Mouse (Mus musculus) midbrain, embryonic 14.5 days (tissue): ENCODE results near the gene Cbx8. TPM values are rescaled to one million over a fixed set of nuclear protein-coding genes. Genes with fewer than 3 reads are reported as not detected.

Experiments used
- ATAC-seq: fragments of 200-750 bp; cut with Nextera tagmentation; 2 replicates; pipeline ENCODE4 v1.8.0; 2017; ENCODE audit warnings: moderate number of reproducible peaks, moderate library complexity; ENCODE audit not compliant: low FRiP score, low TSS enrichment
- DNase-seq: peaks from one replicate; pipeline ENCODE4 v3.0.0-alpha.2; 2015
- H3K27ac ChIP-seq: fragments of 300-500 bp; sonication (generic); replicated peaks from 2 replicates; pipeline ENCODE4 v1.5.1; 2014; ENCODE audit warnings: mild to moderate bottlenecking, low read depth, low read length, moderate library complexity
- H3K27me3 ChIP-seq: fragments of 300-500 bp; sonication (generic); 2 replicates; pipeline ENCODE4 v1.6.1; 2014; ENCODE audit warnings: low read length, control low read depth, mixed read lengths; ENCODE audit not compliant: control insufficient read depth, insufficient read depth
- H3K36me3 ChIP-seq: fragments of 300-500 bp; sonication (generic); 2 replicates; pipeline ENCODE4 v1.6.1; 2014; ENCODE audit warnings: low read length, control low read depth; ENCODE audit not compliant: control insufficient read depth, insufficient read depth
- H3K4me1 ChIP-seq: fragments of 300-500 bp; sonication (generic); 2 replicates; pipeline ENCODE4 v1.6.1; 2014; ENCODE audit warnings: mild to moderate bottlenecking, antibody characterized with exemption, low read length, control low read depth; ENCODE audit not compliant: control insufficient read depth, insufficient read depth
- H3K4me2 ChIP-seq: fragments of 300-500 bp; sonication (generic); 2 replicates; pipeline ENCODE4 v1.6.1; 2014; ENCODE audit warnings: mild to moderate bottlenecking, low read length, moderate library complexity
- H3K4me3 ChIP-seq: fragments of 300-500 bp; sonication (generic); replicated peaks from 2 replicates; pipeline ENCODE4 v1.5.1; 2014; ENCODE audit warnings: low read depth, low read length
- H3K9ac ChIP-seq: fragments of 300-500 bp; sonication (generic); replicated peaks from 2 replicates; pipeline ENCODE4 v1.6.1; 2014; ENCODE audit warnings: mild to moderate bottlenecking, low read length, moderate library complexity
- H3K9me3 ChIP-seq: fragments of 300-500 bp; sonication (generic); 2 replicates; pipeline ENCODE4 v1.6.1; 2016; ENCODE audit warnings: low read length, control low read depth, mixed read lengths; ENCODE audit not compliant: control insufficient read depth
- WGBS: fragments of 180-500 bp; shearing (Covaris S2); extraction: QIAGEN DNeasy Blood & Tissue Kit; methylation state at CpG from one replicate; pipeline ENCODE4 v1.1.7; 2014; 5-methylcytosine and 5-hydroxymethylcytosine counted together
- polyA plus RNA-seq: library from polyadenylated mRNA; unstranded; fragments of >200 nt; fragmentation: Nextera tagmentation; extraction: Ambion mirVana; gene quantifications from 2 replicates; pipeline ENCODE4 v1.2.1, GENCODE M21; 2014

Cbx8 gene
- polyA plus RNA-seq, 1 experiment from 2014 or later: 11.5 TPM

DNA sequence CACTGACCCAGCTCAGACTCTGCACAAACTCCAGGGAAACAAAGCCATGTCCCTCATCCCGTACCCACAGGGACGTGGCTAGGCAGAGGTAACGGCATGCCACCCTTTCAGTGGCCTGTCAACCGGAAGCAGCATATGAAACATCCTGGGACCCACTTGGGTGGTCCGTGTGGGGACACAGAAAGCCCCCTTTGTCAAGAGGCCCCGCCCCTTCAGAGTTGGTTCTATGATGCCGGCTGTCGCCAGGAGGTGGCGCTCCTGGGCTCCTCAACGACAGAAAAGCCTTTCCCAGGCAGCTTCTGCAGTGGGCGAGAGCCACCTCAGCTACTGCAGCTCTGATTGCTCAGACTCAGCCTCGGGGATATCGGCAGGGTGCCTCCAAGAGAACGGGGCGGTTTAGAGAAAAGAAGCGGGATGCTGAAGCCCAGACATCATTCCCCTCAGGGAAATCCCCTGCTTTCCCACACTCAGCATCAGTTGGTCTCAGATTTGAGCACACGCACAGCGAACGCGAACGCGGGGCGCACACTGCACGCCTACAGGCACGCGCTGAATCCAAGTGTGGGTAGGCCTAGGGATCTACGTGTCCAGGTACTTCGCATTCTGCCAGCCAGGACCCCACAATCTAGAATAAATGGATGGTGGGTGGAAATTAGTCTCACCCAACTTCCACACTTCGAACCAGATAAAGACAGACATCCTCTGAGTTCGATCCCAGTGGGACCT is 42.1 kb downstream of the Cbx8 start:
- H3K27me3 ChIP-seq: no peaks in the 10 kb centered on the region
- no peaks in the 10 kb centered on the region for H3K9me3 ChIP-seq
- peak; percentile 73 for ATAC-seq
- H3K4me2 ChIP-seq: peak overlapping the region; percentile 57
- DNase-seq: peak; percentile 96
- H3K4me1 ChIP-seq: peaks cover 15% of the 10 kb centered on the region
- no peak overlapping the region; the same call in 1 of the 2 replicates for H3K9ac ChIP-seq
- peak overlapping the region; percentile 20; the same call in 1 of the 2 replicates for H3K4me3 ChIP-seq
- H3K27ac ChIP-seq: peak overlapping the region; percentile 78
- H3K36me3 ChIP-seq: no peaks in the 10 kb centered on the region
- WGBS: 3% methylated on average over 30 of the region's 30 CpGs

DNA sequence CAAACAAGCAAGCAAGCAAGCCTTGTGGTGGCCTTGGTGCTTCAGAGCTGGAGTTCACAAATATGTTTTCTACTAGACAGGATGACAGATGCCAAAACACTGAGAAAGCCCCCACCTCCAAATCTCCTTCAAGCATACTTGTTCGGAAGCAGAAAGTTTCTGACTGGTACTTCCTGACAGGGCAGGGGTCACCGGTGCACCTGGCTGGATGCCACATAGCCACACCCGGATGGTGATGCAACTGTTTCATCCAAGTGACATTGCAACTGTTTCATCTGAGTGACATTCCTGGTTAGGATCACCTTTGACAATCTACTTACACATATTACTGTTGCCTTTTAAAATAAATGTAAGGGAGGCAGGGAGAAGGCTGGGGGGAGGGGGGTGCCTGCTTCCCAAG is 43.6 kb downstream of the Cbx8 start:
- no peaks in the 10 kb centered on the region for H3K27me3 ChIP-seq

DNA sequence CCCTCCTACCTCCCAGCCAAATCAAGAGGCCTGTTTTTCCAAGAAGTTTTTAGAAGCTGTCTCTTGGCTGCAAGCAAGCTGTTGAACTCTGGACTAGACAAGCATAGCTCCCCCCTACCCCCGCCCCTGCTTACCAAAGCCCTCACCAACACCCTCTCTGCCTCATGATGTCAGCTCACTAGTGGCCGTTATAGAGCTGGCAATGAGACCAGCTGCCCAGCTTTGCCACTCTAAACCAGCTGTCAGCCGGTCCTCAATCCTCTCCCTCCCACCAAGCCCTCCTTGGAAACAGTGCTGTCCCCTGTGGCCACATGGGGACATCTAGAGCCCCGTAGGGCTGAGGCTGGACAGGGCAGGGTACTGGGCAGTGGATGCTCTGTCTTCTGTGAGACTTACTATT is 45.3 kb downstream of the Cbx8 start:
- Histone ChIP-seq H3K9me3 (no peaks in the 10 kb centered on the region), H3K4me1 (peaks cover 15% of the 10 kb centered on the region), H3K4me3 (no peak overlapping the region), H3K36me3 (no peaks in the 10 kb centered on the region), H3K9ac (no peak overlapping the region), H3K27ac (no peak overlapping the region), H3K27me3 (no peaks in the 10 kb centered on the region), H3K4me2 (no peak overlapping the region)
- DNase-seq: peak; percentile 8
- 23% methylated on average over 4 of the region's 4 CpGs for WGBS
- no peak for ATAC-seq

More for the DNA sequence above, 43.6 kb downstream of the Cbx8 start:
- no peak overlapping the region for H3K4me3 ChIP-seq
- H3K27ac ChIP-seq: no peak overlapping the region
- H3K9me3 ChIP-seq: no peaks in the 10 kb centered on the region
- 85% methylated on average over 3 of the region's 3 CpGs for WGBS
- no peak for ATAC-seq
- DNase-seq: no peak
- H3K9ac ChIP-seq: no peak overlapping the region
- H3K4me1 ChIP-seq: peaks cover 15% of the 10 kb centered on the region
- no peaks in the 10 kb centered on the region for H3K36me3 ChIP-seq
- H3K4me2 ChIP-seq: no peak overlapping the region

DNA sequence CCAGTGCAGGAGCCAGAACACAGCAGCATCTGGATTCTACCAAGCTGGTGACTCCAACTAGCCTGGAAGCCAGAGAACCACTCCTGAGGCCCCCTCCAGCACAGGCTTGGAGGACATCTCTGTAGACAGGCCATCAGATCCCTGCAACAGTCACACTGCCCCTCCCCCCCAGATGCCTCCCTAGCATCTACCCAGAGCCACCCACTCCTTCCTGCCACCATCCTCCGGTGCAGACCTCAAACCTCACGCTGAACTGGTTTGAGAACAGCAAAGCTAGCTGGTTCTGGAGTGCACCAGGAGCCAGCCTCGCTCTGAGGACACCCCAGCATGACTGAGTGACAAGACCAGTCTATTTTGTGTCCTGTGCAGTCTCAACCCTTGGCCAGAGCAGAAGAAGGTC is 48.0 kb downstream of the Cbx8 start:
- H3K27ac ChIP-seq: no peak overlapping the region
- H3K27me3 ChIP-seq: no peaks in the 10 kb centered on the region
- H3K9ac ChIP-seq: no peak overlapping the region
- no peak for DNase-seq
- H3K4me2 ChIP-seq: no peak overlapping the region
- H3K4me1 ChIP-seq: no peaks in the 10 kb centered on the region; the same call in 1 of the 2 replicates
- no peak for ATAC-seq
- no peaks in the 10 kb centered on the region for H3K9me3 ChIP-seq
- WGBS: 77% methylated on average over 3 of the region's 3 CpGs
- no peak overlapping the region for H3K4me3 ChIP-seq
- H3K36me3 ChIP-seq: no peaks in the 10 kb centered on the region

DNA sequence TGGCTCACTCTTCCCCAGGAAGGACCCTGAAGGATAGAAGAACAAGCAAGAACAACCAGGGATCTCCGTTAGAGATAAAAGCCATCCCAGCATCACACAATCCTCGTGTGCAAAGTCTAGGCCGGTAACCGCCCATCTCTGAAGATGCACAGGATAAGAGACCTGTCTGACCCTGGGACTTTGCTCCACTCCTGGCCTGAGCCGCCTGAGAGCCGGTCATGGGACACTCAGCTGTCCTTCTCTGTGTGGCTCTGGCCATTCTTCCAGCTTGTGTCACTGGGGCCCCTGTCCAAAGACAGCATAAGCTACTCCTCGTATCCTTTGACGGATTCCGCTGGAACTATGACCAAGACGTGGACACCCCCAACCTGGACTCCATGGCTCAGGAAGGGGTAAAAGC is 52.8 kb downstream of the Cbx8 start, which contains the start of gene Enpp7:
Gene Enpp7, plus strand, starts transcription at position 190 of the 400 bp plus-strand sequence.
- Histone ChIP-seq H3K4me3 (no peak within 1 kb of the TSS), H3K4me2 (no peak within 1 kb of the TSS), H3K9ac (no peak within 1 kb of the TSS), H3K4me1 (0 out of 2 replicates have a peak, but pooled peaks cover 2% of the 10 kb centered on the region), H3K27ac (no peak within 1 kb of the TSS), H3K27me3 (no peaks in the 10 kb centered on the region), H3K9me3 (no peaks in the 10 kb centered on the region), H3K36me3 (no peaks in the 10 kb centered on the region)
- ATAC-seq: no peak
- no peak for DNase-seq
- 94% methylated on average over 10 of the region's 10 CpGs for WGBS

Other genes with a start within 250 kb of the Cbx8 start
- 31.7 and 41.9 TPM in 2 replicates for gene Rbfox3, start 129.4 kb downstream of the Cbx8 start, polyA plus RNA-seq
- gene Enpp7, start 52.8 kb downstream of the Cbx8 start, polyA plus RNA-seq: not detected in 2 replicates
- 15.6 and 20.7 TPM in 2 replicates for gene Cbx2, start 18.0 kb downstream of the Cbx8 start, polyA plus RNA-seq
- 19.0 and 19.3 TPM in 2 replicates for gene Cbx4, start 45.3 kb upstream of the Cbx8 start, polyA plus RNA-seq
- 36.1 and 41.1 TPM in 2 replicates for gene Tbc1d16, start 187.5 kb upstream of the Cbx8 start, polyA plus RNA-seq
- 12.2 and 13.3 TPM in 2 replicates for gene Ccdc40, start 187.6 kb upstream of the Cbx8 start, polyA plus RNA-seq
- gene Gaa, start 226.9 kb upstream of the Cbx8 start, polyA plus RNA-seq: 58.6 and 67.2 TPM in 2 replicates